Comparison of ENCODE assay signal across 44 mouse cellular contexts in the genomic region with DNA sequence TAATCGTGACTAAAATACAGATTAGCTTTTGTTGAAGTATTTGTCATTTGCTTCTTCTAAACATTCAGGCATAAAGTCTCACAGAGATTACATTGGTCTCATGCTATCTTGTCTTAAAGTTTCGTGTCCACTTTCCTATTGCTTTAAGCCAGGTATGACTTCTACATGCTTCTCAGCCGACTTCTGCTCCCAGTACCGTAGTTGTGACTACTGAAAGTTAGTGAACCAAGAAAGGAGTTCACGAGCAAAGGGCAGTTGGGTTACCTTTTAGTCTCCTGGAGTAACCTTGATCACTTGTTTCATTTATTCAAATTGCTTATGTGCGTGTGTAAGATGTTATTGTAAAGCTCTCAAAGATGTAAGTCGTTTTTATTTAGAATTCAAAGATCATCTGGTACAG. TPM values are rescaled to one million over a fixed set of nuclear protein-coding genes. Genes with fewer than 3 reads are reported as not detected.
"Had no signal": no experiment of that assay in that cellular context is flagged by ENCODE, and none has a peak within 500 bp of the region (broad histone marks: within the 10 kb centered on the region; RNA-seq: fewer than 3 reads in every experiment).

No protein-coding gene starts in this region.

- H3K4me2 ChIP-seq: limb, embryonic 12.5 days; limb, embryonic 13.5 days; limb, embryonic 15.5 days; liver, embryonic 11.5 days; liver, embryonic 12.5 days; liver, embryonic 13.5 days; liver, embryonic 15.5 days; lung, embryonic 14.5 days; lung, embryonic 15.5 days; midbrain, embryonic 11.5 days; midbrain, embryonic 12.5 days; midbrain, embryonic 13.5 days; midbrain, embryonic 15.5 days; neural tube, embryonic 12.5 days; neural tube, embryonic 13.5 days had no signal

- H3K9me3 ChIP-seq: limb, embryonic 10.5 days; limb, embryonic 12.5 days; limb, embryonic 13.5 days; limb, embryonic 15.5 days; liver, embryonic 12.5 days; liver, embryonic 13.5 days; liver, embryonic 15.5 days; lung, embryonic 15.5 days; midbrain, embryonic 10.5 days; midbrain, embryonic 12.5 days; midbrain, embryonic 13.5 days; midbrain, embryonic 15.5 days; neural tube, embryonic 12.5 days; neural tube, embryonic 13.5 days had no signal

- H3K27me3 ChIP-seq: limb, embryonic 12.5 days; limb, embryonic 13.5 days; limb, embryonic 15.5 days; liver, embryonic 12.5 days; liver, embryonic 13.5 days; liver, embryonic 15.5 days; lung, embryonic 15.5 days; midbrain, embryonic 12.5 days; midbrain, embryonic 13.5 days; midbrain, embryonic 15.5 days; neural tube, embryonic 12.5 days; neural tube, embryonic 13.5 days had no signal

- H3K9ac ChIP-seq: limb, embryonic 12.5 days; limb, embryonic 13.5 days; limb, embryonic 15.5 days; liver, embryonic 12.5 days; liver, embryonic 13.5 days; liver, embryonic 14.5 days; liver, embryonic 15.5 days; lung, embryonic 14.5 days; lung, embryonic 15.5 days; midbrain, embryonic 12.5 days; midbrain, embryonic 13.5 days; midbrain, embryonic 15.5 days; neural tube, embryonic 12.5 days; neural tube, embryonic 13.5 days had no signal

- DNase-seq: left cerebral cortex, postnatal 4 days; liver; liver, embryonic 13.5 days; lung, adult 18-20 months; lung, adult 2 months; lung, embryonic 14.5 days; lung, postnatal 10 days; lung, postnatal 14 days; lung, postnatal 36 days; lung, postnatal 4 days; midbrain, embryonic 14.5 days had no signal

- H3K4me3 ChIP-seq: limb, embryonic 10.5 days; limb, embryonic 12.5 days; limb, embryonic 13.5 days; limb, embryonic 15.5 days; liver, embryonic 12.5 days; liver, embryonic 13.5 days; liver, embryonic 15.5 days; lung, embryonic 15.5 days; megakaryocyte, embryonic 14.5 days; midbrain, embryonic 10.5 days; midbrain, embryonic 12.5 days; midbrain, embryonic 13.5 days; midbrain, embryonic 15.5 days; myocyte; neural tube, embryonic 12.5 days; neural tube, embryonic 13.5 days had no signal

- ATAC-seq: liver, embryonic 12.5 days; lung, postnatal 0 days; midbrain, embryonic 13.5 days; midbrain, embryonic 15.5 days; midbrain, embryonic 16.5 days had no signal

- H3K36me3 ChIP-seq: limb, embryonic 10.5 days; limb, embryonic 12.5 days; limb, embryonic 13.5 days; limb, embryonic 15.5 days; liver, embryonic 12.5 days; liver, embryonic 13.5 days; liver, embryonic 15.5 days; midbrain, embryonic 10.5 days; midbrain, embryonic 12.5 days; midbrain, embryonic 13.5 days; midbrain, embryonic 15.5 days; neural tube, embryonic 12.5 days; neural tube, embryonic 13.5 days had no signal

- H3K27ac ChIP-seq: limb, embryonic 10.5 days; limb, embryonic 12.5 days; limb, embryonic 13.5 days; limb, embryonic 15.5 days; liver, embryonic 12.5 days; liver, embryonic 13.5 days; liver, embryonic 14.5 days; liver, embryonic 15.5 days; lung, embryonic 15.5 days; macrophage; midbrain, embryonic 10.5 days; midbrain, embryonic 12.5 days; midbrain, embryonic 13.5 days; midbrain, embryonic 15.5 days; neural tube, embryonic 12.5 days; neural tube, embryonic 13.5 days had no signal

- H3K4me1 ChIP-seq: limb, embryonic 10.5 days; limb, embryonic 13.5 days; limb, embryonic 15.5 days; liver, embryonic 12.5 days; liver, embryonic 13.5 days; liver, embryonic 15.5 days; lung, embryonic 15.5 days; megakaryocyte, embryonic 14.5 days; midbrain, embryonic 12.5 days; midbrain, embryonic 15.5 days; neural tube, embryonic 12.5 days; neural tube, embryonic 13.5 days had no signal

RNA-seq across cellular contexts. Expression of gene Adh1, which starts 25.2 kb away (rescaled TPM):
- total RNA-seq: megakaryocyte progenitor cell, adult 5-6 weeks; megakaryocyte-erythroid progenitor cell, adult 5-6 weeks; monocyte, adult 5-6 weeks had no signal
- polyA plus RNA-seq: macrophage, myocyte had no signal

RNA-seq across cellular contexts. Expression of gene Adh6a, which starts 27.1 kb away (rescaled TPM):
- total RNA-seq: left cerebral cortex, postnatal 10 days; left cerebral cortex, postnatal 14 days; left cerebral cortex, postnatal 25 days; left cerebral cortex, postnatal 36 days; left cerebral cortex, postnatal 4 days; megakaryocyte progenitor cell, adult 5-6 weeks; megakaryocyte, adult 5-6 weeks; megakaryocyte-erythroid progenitor cell, adult 5-6 weeks; midbrain, postnatal 0 days; monocyte, adult 5-6 weeks had no signal
- polyA plus RNA-seq: limb, embryonic 10.5 days; limb, embryonic 11.5 days; limb, embryonic 12.5 days; limb, embryonic 13.5 days; liver, embryonic 11.5 days; liver, embryonic 12.5 days; liver, embryonic 13.5 days; liver, embryonic 14.5 days; liver, embryonic 15.5 days; liver, embryonic 16.5 days; macrophage; midbrain, embryonic 10.5 days; midbrain, embryonic 11.5 days; midbrain, embryonic 12.5 days; midbrain, embryonic 13.5 days; midbrain, embryonic 14.5 days; midbrain, embryonic 15.5 days; midbrain, embryonic 16.5 days; midbrain, postnatal 0 days; myocyte; neural tube, embryonic 11.5 days; neural tube, embryonic 12.5 days had no signal

RNA-seq across cellular contexts. Expression of gene Adh6b, which starts 55.6 kb away (rescaled TPM):
- total RNA-seq: left cerebral cortex, postnatal 10 days; left cerebral cortex, postnatal 25 days; left cerebral cortex, postnatal 36 days; megakaryocyte progenitor cell, adult 5-6 weeks; megakaryocyte, adult 5-6 weeks; megakaryocyte-erythroid progenitor cell, adult 5-6 weeks; monocyte, adult 5-6 weeks had no signal
- polyA plus RNA-seq: lung, adult 2 months; macrophage; midbrain, embryonic 14.5 days; midbrain, embryonic 15.5 days; myocyte had no signal
